Comparison of ENCODE assay signal across 1 mouse cellular context in genomic region chr8:9975276-9975675, GRCm38 (mm10).
TF ChIP-seq lines count a peak whose summit lies in the region.

No protein-coding gene starts in this region.

TF ChIP-seq in CH12.LX, 34 proteins besides CTCF, POLR2A, EP300 and RAD21 (continued from another document):
- TF ChIP-seq BHLHE40 (IDR thresholded peaks at IDR 0.05; ENCODE audit: low read depth, low read length) (no peak), PAX5 (IDR thresholded peaks at IDR 0.05; ENCODE audit: low read length) (no peak), TCF12 (IDR thresholded peaks at IDR 0.05; ENCODE audit: low read depth, low read length) (0 out of 2 replicates have a peak, but pooled peaks have one; percentile 29), POLR2AphosphoS2 (IDR thresholded peaks at IDR 0.05; ENCODE audit: low read depth, low read length) (no peak)
